Mouse (Mus musculus) CD4-positive, CD25-positive, alpha-beta regulatory T cell, adult 4 months (primary cell): Measurements from ENCODE around the gene Nrxn1. TPM values are rescaled to one million over a fixed set of nuclear protein-coding genes. Genes with fewer than 3 reads are reported as not detected.

Experiments
- ATAC-seq: one replicate; pipeline ENCODE4 v1.8.0; 2017
- polyA plus RNA-seq, 2 experiments: library from polyadenylated mRNA; unstranded; fragments of 100-300 nt; shearing (Covaris generic); gene quantifications; one replicate each; pipeline ENCODE4 v1.2.1; 2017

Nrxn1 gene
- polyA plus RNA-seq, 2 experiments from 2014 or later: 0.34 TPM; not detected in 1

DNA sequence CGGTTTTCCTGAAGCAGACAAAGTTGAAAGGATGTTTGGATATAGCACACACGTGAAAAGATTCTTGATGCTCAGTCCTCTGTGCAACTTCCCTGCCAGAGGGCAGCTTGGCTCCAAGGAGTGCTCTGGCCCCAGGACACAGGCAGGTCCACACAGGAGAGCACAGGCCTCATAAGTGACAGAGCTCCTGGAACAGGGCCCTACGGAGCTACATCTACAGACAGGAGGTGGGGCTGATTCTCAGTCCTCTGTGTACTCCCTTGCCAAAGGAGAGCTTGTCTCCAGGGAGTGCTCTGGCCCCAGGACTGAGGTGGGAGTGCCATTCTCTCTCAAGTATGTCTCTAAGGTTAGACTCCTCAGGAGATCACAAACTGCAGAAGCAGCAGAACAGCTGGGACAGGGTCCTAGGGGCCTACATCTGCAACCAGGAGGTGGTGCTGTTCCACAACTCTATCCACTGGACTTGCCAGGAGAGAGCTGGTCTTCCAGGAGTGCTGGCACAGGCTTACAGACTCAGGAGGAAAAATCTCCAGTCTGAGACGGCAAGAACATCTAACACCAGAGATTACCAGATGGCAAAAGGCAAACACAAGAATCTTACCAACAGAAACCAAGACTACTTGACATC lies 129.9 kb downstream of the Nrxn1 start:
- ATAC-seq: no peak

DNA sequence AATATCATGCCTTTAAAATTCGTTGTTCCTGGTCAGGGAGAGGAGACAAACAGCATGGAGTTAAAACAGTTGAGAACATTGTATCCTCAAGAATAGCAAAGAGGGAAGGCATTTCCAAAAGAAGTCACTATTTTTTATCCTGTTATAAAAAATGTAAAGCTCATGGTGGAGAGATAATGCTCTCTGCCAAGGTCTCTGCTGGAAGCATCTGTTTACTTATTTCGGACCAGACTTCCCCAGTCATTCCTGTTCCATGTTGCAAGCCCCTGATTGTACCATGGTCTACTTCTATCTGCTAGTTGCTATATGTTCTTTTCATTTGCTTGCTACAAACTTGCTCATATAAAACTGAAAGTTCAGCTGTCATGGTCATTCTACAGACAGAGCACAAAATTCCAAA lies 137.7 kb downstream of the Nrxn1 start:
- ATAC-seq: no peak

DNA sequence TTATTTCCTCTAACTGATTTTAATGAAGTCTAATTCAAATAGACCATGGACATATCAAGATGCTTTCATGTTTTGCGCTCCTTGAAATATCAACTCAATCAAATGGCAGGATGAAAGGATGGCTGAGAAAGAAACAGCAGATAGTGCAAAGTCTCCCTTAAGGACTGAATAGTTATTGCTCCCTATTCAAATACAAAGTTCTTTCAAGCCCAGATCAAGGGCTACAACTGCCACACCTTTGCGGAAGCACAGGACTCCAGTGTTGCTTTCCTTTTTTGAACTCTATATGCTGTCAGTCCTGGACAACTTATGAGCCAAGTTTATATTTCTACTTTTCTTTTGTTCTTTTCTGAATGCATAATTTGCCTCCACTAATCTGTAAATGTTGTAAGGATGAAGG lies 157.9 kb downstream of the Nrxn1 start:
- no peak for ATAC-seq

GRCm38 (mm10) chr17:90913320-90913719 lies 179.6 kb downstream of the Nrxn1 start:
- no peak for ATAC-seq

DNA sequence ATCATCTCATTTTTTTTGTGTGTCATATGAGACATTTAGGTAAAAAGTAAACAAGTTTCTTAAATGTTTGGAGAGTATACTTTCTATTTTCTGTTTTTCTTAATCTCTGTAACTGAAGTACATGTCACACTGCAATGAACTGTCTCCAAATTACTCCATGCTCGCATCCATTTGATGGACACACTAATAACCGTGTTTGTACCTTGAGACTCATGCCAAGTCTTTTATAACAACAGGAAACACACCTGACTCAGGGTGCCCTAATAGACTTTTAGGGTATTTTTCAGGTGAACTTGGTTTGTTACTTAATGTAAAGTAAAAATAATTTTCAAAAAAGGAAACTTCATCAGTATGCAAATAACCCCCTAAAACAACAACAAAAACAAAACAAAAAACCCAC lies 180.1 kb downstream of the Nrxn1 start:
- no peak for ATAC-seq

DNA sequence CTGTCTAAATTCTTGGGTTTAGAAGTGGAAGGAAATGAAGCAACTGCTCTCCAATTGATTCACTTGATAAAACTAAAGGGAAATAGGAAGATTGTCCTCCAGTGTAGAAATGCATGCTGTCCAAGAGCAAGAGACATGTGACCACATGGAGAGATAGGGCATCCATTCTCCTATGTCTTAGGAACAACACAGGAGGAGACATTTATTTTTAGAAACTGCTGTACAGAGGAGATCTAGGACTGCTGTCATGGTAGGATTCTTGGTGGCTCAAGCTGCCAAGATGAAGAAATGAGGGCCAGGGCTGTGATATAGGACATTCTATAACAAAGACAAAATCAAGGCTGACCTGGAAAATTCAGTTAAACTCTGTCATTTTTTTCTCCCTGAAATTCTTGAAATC lies 180.5 kb downstream of the Nrxn1 start:
- ATAC-seq: no peak

DNA sequence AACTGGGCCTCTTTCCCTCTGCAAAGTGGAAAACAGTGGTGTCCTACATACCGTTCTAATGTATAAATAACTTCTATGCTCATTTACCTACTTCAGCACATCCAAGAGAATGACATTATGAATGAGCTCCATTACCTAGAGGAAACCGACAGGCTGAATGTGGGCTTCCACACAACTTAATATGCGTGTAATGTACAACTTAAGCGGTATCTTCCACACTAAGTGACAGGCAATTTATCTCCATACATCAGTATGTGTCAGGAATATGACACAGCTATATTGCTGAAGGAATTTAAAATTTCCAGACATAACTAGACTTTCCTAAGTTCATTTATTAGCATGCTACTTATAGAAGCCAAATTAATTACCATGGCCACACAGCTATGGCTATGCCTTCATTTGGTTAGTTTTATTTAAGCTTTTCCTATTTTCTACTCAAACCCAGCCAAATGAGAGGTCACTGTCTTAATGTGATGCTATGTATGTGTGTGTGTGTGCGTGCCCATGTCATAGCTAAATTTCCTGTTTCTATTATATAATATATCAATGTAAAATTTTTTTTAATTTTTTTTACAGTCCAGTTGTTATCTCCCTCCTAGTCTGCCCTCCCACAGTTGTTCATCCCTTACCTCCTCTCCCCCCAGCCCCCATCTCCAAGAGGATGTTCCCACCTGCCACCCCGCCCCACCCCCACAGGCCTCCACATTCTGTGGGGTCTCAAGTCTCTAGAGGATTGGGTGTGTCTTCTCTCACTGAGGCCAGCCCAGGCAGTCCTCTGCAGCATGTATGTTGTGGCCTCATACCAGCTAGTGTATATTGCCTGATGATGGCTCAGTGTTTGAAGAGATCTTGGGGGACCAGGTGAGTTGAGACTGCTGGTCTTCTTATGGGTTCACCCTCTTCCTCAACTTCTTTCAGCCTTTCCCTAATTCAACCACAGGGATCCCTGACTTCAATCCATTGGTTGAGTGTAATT lies 186.5 kb downstream of the Nrxn1 start:
- ATAC-seq: no peak

DNA sequence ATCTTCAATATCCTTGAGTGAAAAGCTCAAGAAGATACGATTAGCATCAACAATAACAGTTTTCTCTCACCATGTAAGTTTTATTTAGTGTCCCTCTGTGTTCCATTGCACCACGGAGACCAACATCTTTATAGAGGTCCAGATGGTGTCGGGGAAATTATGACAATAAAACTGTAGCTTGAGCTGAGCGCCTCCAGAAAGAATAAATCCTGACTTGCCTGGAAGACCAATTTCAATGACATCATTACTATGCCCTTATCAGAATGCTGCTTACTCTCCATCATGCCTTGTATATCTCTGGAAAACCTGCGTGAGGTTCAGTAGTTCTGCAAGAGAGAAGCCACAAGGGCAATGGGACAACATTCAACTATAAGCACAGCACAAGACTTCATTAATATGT lies 187.7 kb downstream of the Nrxn1 start:
- no peak for ATAC-seq

DNA sequence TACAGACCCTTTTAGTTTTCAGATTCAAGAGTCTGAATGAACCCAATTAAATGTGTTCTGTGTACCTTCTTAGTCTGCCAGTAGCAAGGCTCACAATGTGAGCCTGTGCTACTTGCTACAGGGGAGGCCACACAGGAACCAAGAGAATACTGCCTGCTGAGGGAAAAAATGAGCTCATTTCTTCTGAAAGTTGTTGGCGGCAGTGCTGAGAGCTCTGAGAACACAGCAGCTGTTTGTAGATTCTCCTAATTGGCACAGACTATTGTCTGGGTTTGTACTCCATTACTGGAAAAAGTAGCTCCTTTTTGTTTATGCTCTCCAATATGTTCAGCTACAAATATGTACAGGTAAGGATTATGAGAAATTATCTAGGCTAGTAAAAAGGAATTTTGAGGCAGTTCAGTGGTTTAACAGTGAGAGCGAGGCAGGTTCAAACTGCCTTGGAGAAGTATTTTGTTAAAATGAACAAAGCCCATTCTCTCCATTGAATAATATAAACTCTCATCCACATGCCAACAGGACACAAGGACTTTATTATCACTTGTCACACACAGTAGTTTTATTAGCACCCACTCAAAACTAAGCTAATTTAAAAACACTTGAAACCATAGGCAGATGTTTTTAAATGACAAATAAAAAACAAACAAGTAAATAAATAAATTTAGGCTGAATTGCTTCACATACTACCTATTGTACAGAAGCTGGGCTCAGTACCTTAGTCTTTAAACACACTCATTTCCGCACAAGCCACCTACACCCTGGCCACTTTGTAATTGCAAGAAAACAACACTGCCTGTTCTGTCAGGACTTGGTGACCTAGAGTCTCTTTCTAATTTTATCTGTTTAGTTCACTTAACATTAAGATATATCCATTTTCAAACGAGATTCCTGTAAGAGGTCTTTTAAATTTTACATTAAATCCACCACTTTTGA lies 200.3 kb downstream of the Nrxn1 start:
- no peak for ATAC-seq

GRCm38 (mm10) chr17:90891711-90892110 lies 201.2 kb downstream of the Nrxn1 start:
- ATAC-seq: no peak

DNA sequence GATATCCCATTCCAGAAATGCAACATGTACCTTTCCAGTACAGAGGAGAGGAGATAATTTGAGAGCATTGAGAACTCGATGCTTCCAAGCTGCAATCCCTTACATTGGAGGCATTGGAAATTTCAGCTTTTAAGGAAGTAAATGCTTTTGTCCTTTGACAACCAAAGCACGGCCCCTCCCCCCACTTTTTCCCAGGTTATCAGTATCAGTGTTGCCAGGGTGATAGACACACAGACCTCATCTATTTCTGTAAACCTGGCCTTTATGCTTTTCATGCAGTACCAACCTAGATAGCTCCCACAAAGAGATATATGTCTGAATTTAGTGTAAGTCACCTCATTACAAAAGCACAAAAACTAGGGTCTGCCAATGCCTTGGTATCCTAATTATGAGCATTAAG lies 235.6 kb downstream of the Nrxn1 start:
- ATAC-seq: no peak

GRCm38 (mm10) chr17:90843876-90844275 lies 249.0 kb downstream of the Nrxn1 start:
- no peak for ATAC-seq

GRCm38 (mm10) chr17:90843072-90843611 lies 249.7 kb downstream of the Nrxn1 start:
- no peak for ATAC-seq

DNA sequence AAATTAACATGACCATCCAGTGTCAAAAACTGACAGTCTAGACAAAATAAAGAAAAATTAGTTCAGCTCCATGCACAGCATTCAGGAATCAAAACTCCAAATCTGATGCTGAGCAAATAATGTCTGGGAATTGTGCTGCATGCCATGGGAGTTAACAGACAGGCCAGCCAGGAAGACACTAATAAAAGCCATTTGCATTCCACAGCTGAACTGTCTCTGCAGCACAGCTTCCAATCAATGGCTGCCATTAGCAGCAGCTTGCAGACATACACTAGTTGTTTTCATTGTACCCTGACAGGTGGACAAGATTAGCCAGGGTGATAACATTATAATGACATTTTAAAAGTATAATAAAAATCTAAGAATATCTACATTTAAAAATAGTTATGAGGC lies 255.9 kb downstream of the Nrxn1 start:
- no peak for ATAC-seq

- ATAC-seq: no peak
Observed at GRCm38 (mm10) chr17:90836154-90837021, 256.5 kb downstream of the Nrxn1 start.

DNA sequence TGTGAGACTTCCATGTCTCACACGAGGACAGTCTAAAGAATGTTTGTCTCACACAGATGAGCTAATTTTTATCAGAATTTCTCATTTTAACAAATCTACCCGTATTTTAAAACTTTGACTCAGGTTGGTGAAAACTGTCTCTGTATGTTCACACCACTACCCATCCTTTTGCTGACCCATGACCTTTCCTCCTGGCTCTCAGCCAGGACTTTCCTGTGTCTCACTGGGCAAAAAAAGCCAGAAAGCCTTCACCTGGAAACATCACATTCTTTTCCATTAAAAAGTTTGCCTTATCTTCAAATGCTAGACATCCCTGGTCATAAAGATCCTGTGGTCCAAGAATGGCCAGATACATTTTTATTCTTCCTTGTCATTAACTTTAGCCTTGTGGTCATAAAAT lies 274.5 kb downstream of the Nrxn1 start:
- no peak for ATAC-seq

GRCm38 (mm10) chr17:90817898-90818297 lies 275.0 kb downstream of the Nrxn1 start:
- ATAC-seq: no peak

- ATAC-seq: no peak
Observed at GRCm38 (mm10) chr17:90815306-90815705, 277.6 kb downstream of the Nrxn1 start.

GRCm38 (mm10) chr17:90813760-90814159 lies 279.1 kb downstream of the Nrxn1 start:
- ATAC-seq: no peak

DNA sequence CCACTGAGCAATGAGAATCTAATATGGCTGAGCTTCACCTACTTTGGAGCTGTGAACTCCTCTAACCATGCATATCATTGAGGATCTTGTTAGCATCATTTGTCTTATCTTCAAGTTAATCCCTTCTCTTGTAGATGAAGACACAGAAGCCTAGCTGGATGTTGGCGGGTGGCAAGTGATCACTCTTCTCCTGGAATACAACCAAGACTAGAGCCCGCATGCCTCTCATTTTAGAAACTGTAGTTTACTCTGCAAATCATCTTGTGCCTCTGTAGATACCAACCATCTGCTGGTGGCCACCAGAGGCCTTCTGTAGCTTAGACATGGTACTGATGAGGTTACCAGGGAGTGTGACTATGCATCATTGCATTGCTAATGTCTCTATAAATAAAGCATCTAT lies 280.4 kb downstream of the Nrxn1 start:
- no peak for ATAC-seq
